Mouse (Mus musculus) small intestine, adult 2 months (tissue): ENCODE data around the gene Rdh11.

ENCODE experiments used
- CTCF ChIP-seq: fragments of 200-500 bp; IDR thresholded peaks from 2 replicates; pipeline ENCODE4 v1.5.1; 2012; ENCODE audit warnings: low read depth, mild to moderate bottlenecking, control low read depth, inconsistent platforms, low read length, moderate library complexity, mixed read lengths; ENCODE audit not compliant: insufficient replicate concordance, insufficient read length; ENCODE audit errors: extremely low read depth
- POLR2A ChIP-seq: fragments of 200-500 bp; IDR thresholded peaks from 2 replicates; pipeline ENCODE4 v1.6.1; 2012; ENCODE audit warnings: low read depth, mild to moderate bottlenecking, control low read depth, inconsistent platforms, low read length, moderate library complexity

DNA sequence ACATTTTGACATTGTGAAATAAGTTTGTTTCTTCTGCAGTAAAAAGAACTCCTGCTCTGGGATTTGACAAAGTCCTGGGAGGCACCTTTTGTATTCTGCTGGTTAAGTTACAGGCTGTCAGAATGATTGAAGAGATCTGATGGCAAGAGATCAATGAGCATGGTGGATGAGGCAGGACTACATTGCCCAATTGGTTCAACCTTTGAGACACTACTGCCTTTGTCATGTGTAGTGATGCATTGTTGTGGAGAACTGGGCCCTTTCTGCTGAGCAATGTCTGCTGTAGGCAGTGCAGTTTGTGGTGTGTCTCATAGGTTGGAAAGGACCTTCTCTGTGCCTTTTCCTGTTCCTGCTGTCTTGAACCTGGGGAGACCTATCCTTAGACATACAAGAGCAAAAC lies 50.7 kb downstream of the Rdh11 start:
- TF ChIP-seq POLR2A (no peak), CTCF (no peak)
